Mouse (Mus musculus): ENCODE data around the gene Trmt1. TPM values are rescaled to one million over a fixed set of nuclear protein-coding genes. Genes with fewer than 3 reads are reported as not detected.

Trmt1 gene
- polyA plus RNA-seq, 2 experiments = 71.7 to 158 TPM

GRCm38 (mm10) chr8:84742171-84743053 lies 56.3 kb downstream of the Trmt1 start:
- peaks cover 12% of the 10 kb centered on the region for H3K36me3 ChIP-seq (ENCODE audit: control insufficient read depth, insufficient read depth, low read length)
- peak overlapping the region; percentile 99 for H3K27ac ChIP-seq (replicated peaks; ENCODE audit: low read depth, low read length)
- H3K9me3 ChIP-seq (ENCODE audit: control insufficient read depth, low read length) = no peaks in the 10 kb centered on the region
- peaks cover 100% of the 10 kb centered on the region for H3K4me1 ChIP-seq (ENCODE audit: control insufficient read depth, insufficient read depth, low read length)
- H3K9ac ChIP-seq (ENCODE audit: low read depth, low read length, severe bottlenecking) = peak overlapping the region; percentile 53
- no peaks in the 10 kb centered on the region for H3K27me3 ChIP-seq (ENCODE audit: control insufficient read depth, insufficient read depth, low read length)
- DNase-seq (ENCODE audit: low spot score) (peak; percentile 92), ATAC-seq (ENCODE audit: low FRiP score, low read depth) (peak; percentile 90)
- peak overlapping the region; percentile 45 for H3K4me2 ChIP-seq (replicated peaks; ENCODE audit: low read depth, low read length, severe bottlenecking)
- WGBS = under 1% methylated on average over 30 of the region's 32 CpGs
- no peak for TF ChIP-seq POLR2A (IDR thresholded peaks at IDR 0.05; ENCODE audit: borderline replicate concordance, extremely low read depth, insufficient read depth, insufficient read length)
- H3K4me3 ChIP-seq (replicated peaks; ENCODE audit: low read length) = peak overlapping the region; percentile 17

GRCm38 (mm10) chr8:84743054-84743415 lies 56.9 kb downstream of the Trmt1 start:
- DNase-seq (ENCODE audit: low spot score) = peak; percentile 84
- no peaks in the 10 kb centered on the region for H3K9me3 ChIP-seq (ENCODE audit: control insufficient read depth, low read length)
- H3K36me3 ChIP-seq (ENCODE audit: control insufficient read depth, insufficient read depth, low read length) = peaks cover 12% of the 10 kb centered on the region
- H3K4me3 ChIP-seq (replicated peaks; ENCODE audit: low read length) = peak overlapping the region; percentile 17
- H3K9ac ChIP-seq (ENCODE audit: low read depth, low read length, severe bottlenecking) = peak overlapping the region; percentile 53; the same call in 1 of the 2 replicates
- TF ChIP-seq POLR2A (IDR thresholded peaks at IDR 0.05; ENCODE audit: borderline replicate concordance, extremely low read depth, insufficient read depth, insufficient read length) = no peak
- peak overlapping the region; percentile 45 for H3K4me2 ChIP-seq (replicated peaks; ENCODE audit: low read depth, low read length, severe bottlenecking)
- ATAC-seq (ENCODE audit: low FRiP score, low read depth) = peak; percentile 21
- peaks cover 96% of the 10 kb centered on the region for H3K4me1 ChIP-seq (ENCODE audit: control insufficient read depth, insufficient read depth, low read length)
- H3K27ac ChIP-seq (replicated peaks; ENCODE audit: low read depth, low read length) = peak overlapping the region; percentile 99
- no peaks in the 10 kb centered on the region for H3K27me3 ChIP-seq (ENCODE audit: control insufficient read depth, insufficient read depth, low read length)
- 3% methylated on average over 10 of the region's 10 CpGs for whole genome bisulfite sequencing

GRCm38 (mm10) chr8:84743517-84744420 lies 57.7 kb downstream of the Trmt1 start:
- 0 out of 2 replicates have a peak overlapping the region, but pooled peaks have one; percentile 53 for H3K9ac ChIP-seq (ENCODE audit: low read depth, low read length, severe bottlenecking)
- 9% methylated on average over 14 of the region's 17 CpGs for WGBS
- H3K4me3 ChIP-seq (replicated peaks; ENCODE audit: low read length) = no peak overlapping the region; the same call in none of the 2 replicates
- H3K27me3 ChIP-seq (ENCODE audit: control insufficient read depth, insufficient read depth, low read length) = no peaks in the 10 kb centered on the region
- H3K36me3 ChIP-seq (ENCODE audit: control insufficient read depth, insufficient read depth, low read length) = peaks cover 12% of the 10 kb centered on the region
- peak overlapping the region; percentile 45 for H3K4me2 ChIP-seq (replicated peaks; ENCODE audit: low read depth, low read length, severe bottlenecking)
- H3K4me1 ChIP-seq (ENCODE audit: control insufficient read depth, insufficient read depth, low read length) = peaks cover 93% of the 10 kb centered on the region
- DNase-seq (ENCODE audit: low spot score) (peak; percentile 89), ATAC-seq (ENCODE audit: low FRiP score, low read depth) (peak; percentile 14)
- no peak for TF ChIP-seq POLR2A (IDR thresholded peaks at IDR 0.05; ENCODE audit: borderline replicate concordance, extremely low read depth, insufficient read depth, insufficient read length)
- H3K9me3 ChIP-seq (ENCODE audit: control insufficient read depth, low read length) = no peaks in the 10 kb centered on the region
- peak overlapping the region; percentile 99 for H3K27ac ChIP-seq (replicated peaks; ENCODE audit: low read depth, low read length)

- TF ChIP-seq POLR2A (IDR thresholded peaks at IDR 0.05; ENCODE audit: borderline replicate concordance, extremely low read depth, insufficient read depth, insufficient read length) = no peak
- peak overlapping the region; percentile 99 for H3K27ac ChIP-seq (replicated peaks; ENCODE audit: low read depth, low read length)
- no peaks in the 10 kb centered on the region for H3K27me3 ChIP-seq (ENCODE audit: control insufficient read depth, insufficient read depth, low read length)
- H3K4me3 ChIP-seq (replicated peaks; ENCODE audit: low read length) = peak overlapping the region; percentile 4; the same call in 1 of the 2 replicates
- peaks cover 18% of the 10 kb centered on the region for H3K36me3 ChIP-seq (ENCODE audit: control insufficient read depth, insufficient read depth, low read length)
- H3K9ac ChIP-seq (ENCODE audit: low read depth, low read length, severe bottlenecking) = peak overlapping the region; percentile 45
- DNase-seq (ENCODE audit: low spot score) = no peak
- H3K9me3 ChIP-seq (ENCODE audit: control insufficient read depth, low read length) = no peaks in the 10 kb centered on the region
- peaks cover 93% of the 10 kb centered on the region for H3K4me1 ChIP-seq (ENCODE audit: control insufficient read depth, insufficient read depth, low read length)
- ATAC-seq (ENCODE audit: low FRiP score, low read depth) = no peak
- peak overlapping the region; percentile 45 for H3K4me2 ChIP-seq (replicated peaks; ENCODE audit: low read depth, low read length, severe bottlenecking)
- 7% methylated on average over 17 of the region's 17 CpGs for WGBS
These were observed 59.2 kb downstream of the Trmt1 start for GRCm38 (mm10) chr8:84745032-84745925.

Other genes starting within 250 kb of the Trmt1 start
- gene Ier2, start 23.5 kb upstream of the Trmt1 start, polyA plus RNA-seq (2012; rRNA removed) = 33.3 and 38.2 TPM in 2 replicates
- gene Ier2, start 23.5 kb upstream of the Trmt1 start, polyA plus RNA-seq (2014; fragmentation: Nextera tagmentation; extraction: Ambion mirVana) = 66.0 and 70.1 TPM in 2 replicates
- gene Nacc1, start 1.6 kb downstream of the Trmt1 start, polyA plus RNA-seq (2012; rRNA removed) = 68.8 and 86.2 TPM in 2 replicates
- 18.5 and 19.8 TPM in 2 replicates for gene Nacc1, start 1.6 kb downstream of the Trmt1 start, polyA plus RNA-seq (2014; fragmentation: Nextera tagmentation; extraction: Ambion mirVana)
- gene Lyl1, start 15.2 kb downstream of the Trmt1 start, polyA plus RNA-seq (2012; rRNA removed) = 7.1 and 7.6 TPM in 2 replicates
- gene Lyl1, start 15.2 kb downstream of the Trmt1 start, polyA plus RNA-seq (2014; fragmentation: Nextera tagmentation; extraction: Ambion mirVana) = 5.6 and 6.2 TPM in 2 replicates
- gene G430095P16Rik, start 36.7 kb downstream of the Trmt1 start, polyA plus RNA-seq (2012; rRNA removed) = 4.3 and 4.8 TPM in 2 replicates
- gene G430095P16Rik, start 36.7 kb downstream of the Trmt1 start, polyA plus RNA-seq (2014; fragmentation: Nextera tagmentation; extraction: Ambion mirVana) = 5.7 and 6.0 TPM in 2 replicates
- gene Nfix, start 114.0 kb downstream of the Trmt1 start, polyA plus RNA-seq (2012; rRNA removed) = 81.2 and 97.7 TPM in 2 replicates
- gene Nfix, start 114.0 kb downstream of the Trmt1 start, polyA plus RNA-seq (2014; fragmentation: Nextera tagmentation; extraction: Ambion mirVana) = 100 and 108 TPM in 2 replicates
- gene Dand5, start 136.5 kb downstream of the Trmt1 start, polyA plus RNA-seq (2012; rRNA removed) = 5.7 and 5.9 TPM in 2 replicates
- gene Dand5, start 136.5 kb downstream of the Trmt1 start, polyA plus RNA-seq (2014; fragmentation: Nextera tagmentation; extraction: Ambion mirVana) = 6.4 and 6.9 TPM in 2 replicates
- 39.8 and 45.6 TPM in 2 replicates for gene Gadd45gip1, start 145.2 kb downstream of the Trmt1 start, polyA plus RNA-seq (2012; rRNA removed)
- gene Gadd45gip1, start 145.2 kb downstream of the Trmt1 start, polyA plus RNA-seq (2014; fragmentation: Nextera tagmentation; extraction: Ambion mirVana) = 43.2 and 44.9 TPM in 2 replicates
- 82.0 and 82.4 TPM in 2 replicates for gene Rad23a, start 154.4 kb downstream of the Trmt1 start, polyA plus RNA-seq (2012; rRNA removed)
- gene Rad23a, start 154.4 kb downstream of the Trmt1 start, polyA plus RNA-seq (2014; fragmentation: Nextera tagmentation; extraction: Ambion mirVana) = 104 and 109 TPM in 2 replicates
- gene Calr, start 160.6 kb downstream of the Trmt1 start, polyA plus RNA-seq (2012; rRNA removed) = 575 and 831 TPM in 2 replicates
- 802 and 827 TPM in 2 replicates for gene Calr, start 160.6 kb downstream of the Trmt1 start, polyA plus RNA-seq (2014; fragmentation: Nextera tagmentation; extraction: Ambion mirVana)
- 105 and 123 TPM in 2 replicates for gene Farsa, start 170.7 kb downstream of the Trmt1 start, polyA plus RNA-seq (2012; rRNA removed)
- 78.4 and 81.2 TPM in 2 replicates for gene Farsa, start 170.7 kb downstream of the Trmt1 start, polyA plus RNA-seq (2014; fragmentation: Nextera tagmentation; extraction: Ambion mirVana)
- 30.5 and 36.9 TPM in 2 replicates for gene Syce2, start 185.8 kb downstream of the Trmt1 start, polyA plus RNA-seq (2012; rRNA removed)
- 75.3 and 78.4 TPM in 2 replicates for gene Syce2, start 185.8 kb downstream of the Trmt1 start, polyA plus RNA-seq (2014; fragmentation: Nextera tagmentation; extraction: Ambion mirVana)
- 45.8 and 58.9 TPM in 2 replicates for gene Gcdh, start 207.6 kb downstream of the Trmt1 start, polyA plus RNA-seq (2012; rRNA removed)
- 29.8 and 34.5 TPM in 2 replicates for gene Gcdh, start 207.6 kb downstream of the Trmt1 start, polyA plus RNA-seq (2014; fragmentation: Nextera tagmentation; extraction: Ambion mirVana)
- gene Klf1, start 215.6 kb downstream of the Trmt1 start, polyA plus RNA-seq (2012; rRNA removed) = 2.5 and 3.0 TPM in 2 replicates
- 1.4 and 2.0 TPM in 2 replicates for gene Klf1, start 215.6 kb downstream of the Trmt1 start, polyA plus RNA-seq (2014; fragmentation: Nextera tagmentation; extraction: Ambion mirVana)
- 18.5 and 20.5 TPM in 2 replicates for gene Dnase2a, start 222.3 kb downstream of the Trmt1 start, polyA plus RNA-seq (2012; rRNA removed)
- gene Dnase2a, start 222.3 kb downstream of the Trmt1 start, polyA plus RNA-seq (2014; fragmentation: Nextera tagmentation; extraction: Ambion mirVana) = 13.8 and 15.4 TPM in 2 replicates